Mouse (Mus musculus) thymus, postnatal 0 days (tissue): Measurements from ENCODE around the gene Hdac4. TPM values are rescaled to one million over a fixed set of nuclear protein-coding genes. Genes with fewer than 3 reads are reported as not detected.

Experiments used
- DNase-seq: peaks from one replicate; pipeline ENCODE4 v3.0.0-alpha.2; 2015; ENCODE audit warnings: low spot score
- polyA plus RNA-seq: library from polyadenylated mRNA; unstranded; fragments of >200 nt; fragmentation: Nextera tagmentation; extraction: Ambion mirVana; gene quantifications from 2 replicates; pipeline ENCODE4 v1.2.1, GENCODE M21; 2015

Hdac4 gene
- polyA plus RNA-seq, 1 experiment from 2014 or later = 27.7 TPM

GRCm38 (mm10) chr1:91922235-91923152, 273.0 kb downstream of the Hdac4 start:
- no peak for DNase-seq

GRCm38 (mm10) chr1:91921702-91922101, 273.8 kb downstream of the Hdac4 start:
- no peak for DNase-seq

GRCm38 (mm10) chr1:91921279-91921678, 274.2 kb downstream of the Hdac4 start:
- DNase-seq = no peak

- DNase-seq = no peak
Observed at GRCm38 (mm10) chr1:91920038-91920589, 275.4 kb downstream of the Hdac4 start.

- DNase-seq = no peak
Observed at GRCm38 (mm10) chr1:91918257-91918800, 277.2 kb downstream of the Hdac4 start.

GRCm38 (mm10) chr1:91917596-91917995, 277.9 kb downstream of the Hdac4 start:
- no peak for DNase-seq

GRCm38 (mm10) chr1:91915961-91916360, 279.5 kb downstream of the Hdac4 start:
- no peak for DNase-seq

- DNase-seq = no peak
Observed at GRCm38 (mm10) chr1:91914648-91915047, 280.9 kb downstream of the Hdac4 start.

- peak; percentile 51 for DNase-seq
Observed at GRCm38 (mm10) chr1:91913850-91914249, 281.6 kb downstream of the Hdac4 start.

- no peak for DNase-seq
Observed at GRCm38 (mm10) chr1:91912227-91913119, 283.0 kb downstream of the Hdac4 start.

GRCm38 (mm10) chr1:91905268-91905667, 290.2 kb downstream of the Hdac4 start:
- no peak for DNase-seq

GRCm38 (mm10) chr1:91903241-91903981, 292.1 kb downstream of the Hdac4 start:
- DNase-seq = no peak

- DNase-seq = peak; percentile 14
Observed at GRCm38 (mm10) chr1:91897078-91897477, 298.4 kb downstream of the Hdac4 start.

GRCm38 (mm10) chr1:91894286-91894685, 301.2 kb downstream of the Hdac4 start:
- no peak for DNase-seq

- DNase-seq = no peak
Observed at GRCm38 (mm10) chr1:91893598-91893997, 301.9 kb downstream of the Hdac4 start.

- DNase-seq = no peak
Observed at GRCm38 (mm10) chr1:91883115-91883514, 312.4 kb downstream of the Hdac4 start.

- no peak for DNase-seq
Observed at GRCm38 (mm10) chr1:91880899-91881298, 314.6 kb downstream of the Hdac4 start.

GRCm38 (mm10) chr1:91880156-91880555, 315.3 kb downstream of the Hdac4 start:
- DNase-seq = no peak
